Mouse (Mus musculus): Measurements from ENCODE around the gene Adal.
A peak's percentile ranks its signal among the peaks of the same experiment; 100 is the strongest.
"Not testable (repeated sequence)": the region's sequence is repeated elsewhere in the genome, so short reads cannot be mapped to it uniquely, and the experiment has no call there.

Adal gene

GRCm38 (mm10) chr2:121140018-121140882, at the start of gene Adal, which contains the start of gene Lcmt2:
TSS of gene Adal (plus strand) at chr2:121140428.
TSS of gene Lcmt2 (minus strand) at chr2:121140653.
- peak; percentile 92 for DNase-seq (ENCODE audit: low read depth, low spot score)

DNA sequence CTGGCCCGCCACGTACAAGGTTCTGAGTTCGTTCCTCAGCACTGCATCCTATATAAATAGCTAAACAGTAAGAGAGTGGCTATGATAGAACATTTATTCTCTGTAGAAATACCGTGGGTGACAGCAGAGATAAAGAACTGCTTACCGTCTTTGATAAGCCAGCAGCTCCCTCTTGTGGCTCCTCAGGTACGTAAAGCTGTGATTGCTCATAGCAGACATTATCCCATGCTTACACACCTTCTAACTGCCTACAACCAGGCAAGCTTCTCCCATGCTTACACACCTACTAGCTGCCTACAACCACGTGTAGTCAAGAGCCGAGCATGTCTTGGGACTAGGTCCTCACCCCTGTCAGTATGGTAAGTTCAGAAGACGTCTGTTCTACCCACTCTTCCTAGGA, 38.2 kb upstream of the Adal start:
- peak; percentile 80 for DNase-seq (ENCODE audit: low read depth, low spot score)

GRCm38 (mm10) chr2:121105940-121106339, 34.3 kb upstream of the Adal start:
- no peak for DNase-seq (ENCODE audit: low read depth, low spot score)

DNA sequence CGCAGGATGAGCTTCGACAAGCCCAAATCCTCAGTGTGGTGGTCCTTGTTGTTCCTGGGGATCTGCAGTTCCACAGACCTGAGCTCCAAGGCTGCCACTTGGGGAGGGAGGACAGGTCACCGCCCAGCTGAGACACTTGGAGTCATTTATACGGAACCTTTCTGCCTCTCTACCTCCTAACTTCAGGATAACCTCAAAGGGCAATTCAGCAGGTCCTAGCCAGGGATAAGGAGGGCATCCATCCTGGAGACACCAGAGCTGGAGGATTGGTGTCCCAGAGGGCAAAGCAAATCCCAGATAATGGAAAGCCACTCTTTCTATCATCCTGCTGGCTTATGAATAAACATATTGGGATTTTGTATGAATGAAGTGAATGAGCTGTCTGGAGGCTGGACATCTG, 30.5 kb upstream of the Adal start, which contains the start of gene Tgm7:
TSS of gene Tgm7 (minus strand) at position 101 of the 400 bp plus-strand sequence.
- no peak for DNase-seq (ENCODE audit: low read depth, low spot score)

GRCm38 (mm10) chr2:121115418-121115817, 24.8 kb upstream of the Adal start:
- DNase-seq (ENCODE audit: low read depth, low spot score), result no peak

DNA sequence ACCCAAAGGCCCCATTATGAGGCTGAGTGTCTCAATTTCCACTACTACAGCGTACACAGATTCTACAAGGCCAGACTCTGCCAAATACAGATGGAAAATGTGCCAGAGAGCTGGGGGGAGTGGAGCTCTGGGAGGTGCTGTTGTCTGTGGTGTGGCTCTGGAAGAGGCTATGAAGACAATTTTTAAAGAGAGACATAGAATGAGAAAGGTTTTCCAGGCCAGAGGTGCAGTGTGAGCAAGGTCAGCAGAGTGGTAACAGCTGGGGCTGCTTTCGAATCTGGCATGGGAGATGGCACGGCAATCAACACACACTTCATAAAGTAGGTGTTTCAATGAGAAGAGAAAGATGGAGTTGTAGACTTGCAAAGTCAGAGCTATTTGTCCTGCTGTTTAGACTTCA, 21.0 kb upstream of the Adal start:
- no peak for DNase-seq (ENCODE audit: low read depth, low spot score)

GRCm38 (mm10) chr2:121126302-121126701, 13.9 kb upstream of the Adal start:
- DNase-seq (ENCODE audit: low read depth, low spot score), result not testable (repeated sequence)

- DNase-seq (ENCODE audit: low read depth, low spot score), result no peak
These were observed 12.7 kb upstream of the Adal start for GRCm38 (mm10) chr2:121127536-121127935.

- DNase-seq (ENCODE audit: low read depth, low spot score), result no peak
These were observed 11.2 kb upstream of the Adal start for GRCm38 (mm10) chr2:121128865-121129620.

DNA sequence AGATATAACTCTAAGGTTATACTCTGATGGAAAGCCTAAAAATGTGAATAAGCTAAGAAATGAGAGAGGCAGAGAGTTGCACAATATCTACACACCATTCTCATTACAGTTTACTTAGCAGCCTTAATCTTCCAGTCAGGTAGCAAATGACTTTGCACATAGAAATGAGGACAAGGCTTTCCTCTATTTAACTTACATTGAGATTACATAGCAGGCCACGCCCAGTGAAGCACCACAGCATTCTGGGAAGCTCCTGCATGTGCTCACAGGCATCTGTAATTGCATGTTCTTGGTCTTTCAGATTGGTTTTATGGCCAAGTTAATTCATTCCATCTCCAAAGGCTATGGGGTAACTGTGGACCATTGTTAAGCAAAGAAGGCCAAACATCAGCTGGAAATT, 7.4 kb upstream of the Adal start:
- DNase-seq (ENCODE audit: low read depth, low spot score), result no peak

- no peak for DNase-seq (ENCODE audit: low read depth, low spot score)
These were observed 2.9 kb upstream of the Adal start for GRCm38 (mm10) chr2:121137371-121137770.

GRCm38 (mm10) chr2:121139266-121140017, 786 bp upstream of the Adal start:
- DNase-seq (ENCODE audit: low read depth, low spot score), result peak; percentile 31

GRCm38 (mm10) chr2:121141216-121142035, 1.2 kb downstream of the Adal start:
- no peak for DNase-seq (ENCODE audit: low read depth, low spot score)

GRCm38 (mm10) chr2:121142415-121142814, 2.2 kb downstream of the Adal start:
- DNase-seq (ENCODE audit: low read depth, low spot score), result no peak

GRCm38 (mm10) chr2:121149679-121150078, 9.5 kb downstream of the Adal start:
- no peak for DNase-seq (ENCODE audit: low read depth, low spot score)

DNA sequence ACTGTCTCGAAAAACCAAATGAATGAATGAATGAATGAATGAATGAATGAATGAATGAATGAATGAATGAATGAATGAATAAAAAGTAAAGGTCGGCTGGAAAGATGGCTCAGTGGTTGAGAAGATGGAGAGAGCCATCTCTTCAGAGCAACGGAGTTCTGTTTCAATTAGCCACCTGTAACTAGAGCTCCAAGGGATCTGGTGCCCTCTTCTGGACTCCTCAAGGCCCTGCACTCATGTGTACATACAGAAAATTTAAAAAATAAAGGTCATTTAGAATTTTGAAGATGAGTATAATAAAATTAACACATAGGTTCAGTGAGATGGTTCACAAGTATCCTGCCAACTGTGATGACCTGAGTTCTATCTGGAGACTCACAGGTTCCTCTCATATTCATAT, 12.9 kb downstream of the Adal start:
- no peak for DNase-seq (ENCODE audit: low read depth, low spot score)

- DNase-seq (ENCODE audit: low read depth, low spot score), result no peak
These were observed 28.9 kb downstream of the Adal start for GRCm38 (mm10) chr2:121169173-121169572.

DNA sequence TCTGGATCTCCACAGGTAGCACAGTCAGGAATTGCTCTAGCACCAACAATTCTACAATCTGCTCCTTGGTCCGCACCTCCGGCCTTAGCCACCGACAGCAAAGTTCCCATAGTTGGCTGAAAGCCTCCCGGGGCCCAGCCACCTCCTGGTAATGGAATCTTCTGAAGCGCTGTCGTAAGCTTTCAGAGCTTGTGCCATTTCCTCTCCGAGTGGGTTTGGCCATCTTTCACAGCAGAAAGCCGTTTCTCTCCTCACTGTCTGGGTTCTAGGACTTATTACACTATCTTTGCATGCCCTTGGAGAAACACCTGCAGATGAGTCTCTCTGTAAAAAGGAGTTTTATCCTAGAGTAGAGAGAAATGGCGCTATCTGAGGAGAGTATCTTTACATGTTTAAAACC, 29.7 kb downstream of the Adal start:
- DNase-seq (ENCODE audit: low read depth, low spot score), result no peak

DNA sequence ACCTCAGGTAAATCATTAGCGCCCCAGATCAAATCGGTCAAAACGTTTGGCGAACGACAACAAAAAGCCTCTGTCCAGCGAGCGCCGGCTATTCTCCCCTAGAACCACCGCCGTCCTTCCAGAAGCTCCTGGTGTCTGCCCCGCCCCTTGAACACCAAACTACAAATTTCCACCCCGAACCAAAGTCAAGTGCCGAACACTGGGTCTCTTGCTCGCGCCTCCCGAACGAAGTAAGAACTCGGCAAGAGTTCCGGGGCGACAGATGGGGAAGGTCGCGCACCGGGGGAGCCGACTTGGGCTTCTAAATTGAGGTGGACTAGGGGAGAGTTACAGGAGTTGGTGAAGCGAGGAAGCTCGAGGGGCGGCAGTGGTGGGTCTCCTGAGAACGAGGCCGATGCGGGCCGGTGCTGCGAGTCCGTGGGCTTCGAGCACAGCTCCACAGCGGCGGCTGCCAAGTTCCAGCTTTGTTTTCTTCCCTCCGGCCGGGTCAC, 30.3 kb downstream of the Adal start, which contains the start of gene Tubgcp4:
TSS of gene Tubgcp4 (plus strand) at position 174 of the 491 bp plus-strand sequence.
- peak; percentile 29 for DNase-seq (ENCODE audit: low read depth, low spot score)

- peak; percentile 94 for DNase-seq (ENCODE audit: low read depth, low spot score)
These were observed 30.9 kb downstream of the Adal start, which contains the start of gene Zscan29 for GRCm38 (mm10) chr2:121170980-121171742. TSS of gene Zscan29 (minus strand) at chr2:121171125.

Data from mesoderm, embryonic 11.5 days (tissue).